Mouse (Mus musculus): ENCODE measurements around the gene Arid5b.

The Arid5b gene

DNA sequence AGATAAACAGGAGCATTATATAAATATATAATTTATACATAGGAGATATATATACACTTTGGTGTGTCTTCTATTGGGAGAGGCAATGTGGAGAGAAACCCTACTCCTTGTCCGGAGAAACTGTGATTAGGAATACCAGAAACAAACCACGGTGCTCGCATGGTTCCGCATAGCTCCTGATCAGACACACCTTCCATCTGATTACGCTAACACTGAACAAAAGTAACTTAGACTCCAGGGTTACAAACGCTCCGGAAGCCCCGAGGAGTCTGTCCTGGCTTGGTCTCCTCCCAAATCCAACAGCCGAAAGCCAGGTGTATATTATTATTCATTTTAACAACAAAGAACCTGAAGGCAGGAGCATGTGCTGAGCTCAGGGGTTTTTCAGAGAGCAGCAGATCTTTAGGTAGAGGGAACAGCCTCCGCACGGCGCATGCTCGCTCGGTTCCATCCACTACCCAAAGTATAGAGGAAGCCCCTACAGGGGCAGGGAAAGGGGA, 41.5 kb downstream of the Arid5b start:
- DNase-seq (ENCODE audit: low spot score), result no peak

DNA sequence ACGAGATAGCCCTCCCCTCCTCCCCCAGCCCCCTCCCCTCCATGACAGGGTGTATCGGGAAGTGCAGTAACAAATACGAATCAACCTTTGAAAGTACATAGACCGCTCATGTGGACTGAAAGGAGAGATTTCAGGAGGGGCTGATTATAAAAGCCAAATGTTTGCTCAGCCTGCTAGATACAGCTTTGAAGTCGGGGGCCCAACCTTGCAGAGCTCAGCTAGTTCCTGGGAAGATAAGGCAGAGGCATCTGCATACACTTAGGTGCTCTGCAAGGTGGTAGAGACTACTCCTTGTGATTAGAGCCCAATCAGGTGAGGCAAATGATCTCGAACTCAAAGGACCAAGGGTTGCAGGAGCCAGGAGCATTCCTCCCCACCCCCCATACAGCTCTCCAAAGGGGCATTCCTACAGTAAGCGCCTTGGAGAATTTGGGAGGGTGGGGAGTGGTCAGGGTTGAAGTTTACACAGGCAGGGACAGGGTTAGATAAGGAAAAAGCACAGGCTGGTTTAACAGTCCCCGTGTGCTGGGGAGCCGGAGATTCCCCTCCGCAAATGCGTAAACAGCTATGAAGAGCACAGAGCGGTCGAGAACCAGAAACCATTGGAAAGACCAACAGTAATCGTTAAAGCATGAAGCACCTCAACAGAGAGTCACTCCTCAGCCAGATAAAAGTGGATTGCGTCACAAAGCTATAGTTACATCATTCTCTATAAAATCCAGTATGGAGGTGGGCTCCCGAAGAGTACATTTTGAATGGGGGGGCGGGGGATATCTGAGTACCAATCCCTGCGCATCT, 47.0 kb downstream of the Arid5b start:
- DNase-seq (ENCODE audit: low spot score), result no peak

DNA sequence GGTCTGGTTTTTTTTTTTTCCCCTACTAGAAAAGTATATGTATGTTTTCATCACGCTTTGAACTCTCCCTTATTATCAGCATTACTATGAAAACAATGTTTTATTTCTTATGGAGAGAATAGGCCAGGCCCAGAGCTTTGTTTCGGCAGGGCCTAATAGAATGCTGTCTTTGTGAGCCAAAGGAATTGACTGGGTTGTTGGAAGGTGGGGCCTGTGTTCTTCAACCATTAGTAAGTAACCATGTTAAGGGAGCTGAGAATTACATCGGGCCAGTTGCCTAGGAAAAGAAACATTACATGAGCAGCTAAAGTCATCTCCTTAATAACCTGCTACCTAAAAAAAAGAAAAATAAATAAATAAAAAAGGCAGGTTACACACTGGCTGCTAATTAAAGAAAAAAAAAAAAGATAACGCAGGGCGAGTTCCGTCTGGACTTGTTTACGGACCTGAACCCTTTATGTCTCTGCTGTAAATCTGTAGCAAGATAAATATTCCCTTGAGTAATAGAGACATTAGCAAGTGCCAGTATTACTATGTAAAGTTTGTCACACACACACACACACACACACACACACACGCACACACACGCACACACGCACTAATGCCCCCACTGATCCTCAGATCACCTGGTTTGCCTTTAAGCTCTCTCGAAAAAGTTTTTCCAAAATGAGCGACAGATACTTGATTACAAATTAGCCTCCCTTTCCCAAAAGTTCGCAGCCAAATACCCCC, 47.7 kb downstream of the Arid5b start:
- no peak for DNase-seq (ENCODE audit: low spot score)

DNA sequence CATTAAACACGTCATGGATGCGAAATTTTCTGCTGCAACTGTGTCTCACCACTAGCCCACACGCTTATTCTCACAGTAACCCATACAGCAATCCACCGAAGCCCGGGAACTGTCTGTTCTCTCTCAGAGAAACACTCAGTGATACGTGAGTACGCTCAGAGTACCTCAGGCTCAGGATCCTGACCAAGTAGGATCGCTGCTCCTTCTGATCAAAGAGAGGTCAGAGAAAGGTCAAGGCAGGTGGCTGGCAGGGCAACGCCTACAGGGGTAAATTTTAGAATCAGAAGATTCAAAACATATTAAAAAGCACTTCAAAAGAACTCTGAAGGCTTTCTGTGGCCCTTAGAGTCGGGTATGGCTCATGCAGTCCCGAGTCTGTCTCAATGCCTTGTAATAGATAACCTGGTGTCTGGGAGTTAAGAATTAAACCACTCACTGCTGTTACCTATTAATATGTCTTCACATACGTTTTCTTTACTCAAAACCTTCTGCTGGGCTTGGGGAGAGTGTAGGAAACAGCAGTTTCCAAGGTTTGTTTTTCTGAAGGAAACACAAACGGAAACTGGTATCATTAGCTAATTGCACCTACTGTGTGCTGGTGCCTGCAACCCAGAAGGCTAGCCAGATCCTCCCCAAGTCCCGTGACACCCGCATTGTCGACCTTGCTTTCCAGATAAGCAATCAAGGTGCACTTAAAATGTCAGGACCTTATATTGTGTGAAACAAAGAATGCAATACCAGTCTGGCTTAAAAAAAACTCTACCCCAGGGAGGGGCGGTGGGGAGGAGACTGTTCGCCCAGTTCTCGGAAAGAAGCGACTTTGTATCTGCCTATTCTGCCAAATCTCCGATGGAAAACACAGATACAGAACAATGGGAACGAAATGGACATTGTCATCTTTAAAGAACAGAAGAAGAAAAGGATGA, 48.6 kb downstream of the Arid5b start:
- no peak for DNase-seq (ENCODE audit: low spot score)

DNA sequence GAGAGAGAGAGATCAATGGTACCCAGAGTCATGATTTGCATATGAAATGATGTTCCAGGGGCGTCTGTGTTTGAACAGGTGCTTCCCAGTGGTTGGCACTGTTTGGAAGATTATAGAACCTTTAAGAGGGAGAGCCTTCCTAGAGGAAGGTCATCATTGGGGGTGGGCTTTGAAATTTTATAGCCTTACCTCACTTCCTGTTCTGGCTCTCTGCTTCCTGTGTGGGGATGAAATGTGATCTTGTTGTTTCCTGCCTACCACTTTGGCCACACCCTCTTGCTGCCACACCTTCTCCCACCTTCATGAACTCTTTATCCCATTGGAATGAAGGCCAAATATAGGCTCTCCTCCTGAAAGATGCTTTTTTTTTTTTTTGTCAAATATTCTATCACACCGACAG, 55.9 kb downstream of the Arid5b start:
- no peak for DNase-seq (ENCODE audit: low spot score)

DNA sequence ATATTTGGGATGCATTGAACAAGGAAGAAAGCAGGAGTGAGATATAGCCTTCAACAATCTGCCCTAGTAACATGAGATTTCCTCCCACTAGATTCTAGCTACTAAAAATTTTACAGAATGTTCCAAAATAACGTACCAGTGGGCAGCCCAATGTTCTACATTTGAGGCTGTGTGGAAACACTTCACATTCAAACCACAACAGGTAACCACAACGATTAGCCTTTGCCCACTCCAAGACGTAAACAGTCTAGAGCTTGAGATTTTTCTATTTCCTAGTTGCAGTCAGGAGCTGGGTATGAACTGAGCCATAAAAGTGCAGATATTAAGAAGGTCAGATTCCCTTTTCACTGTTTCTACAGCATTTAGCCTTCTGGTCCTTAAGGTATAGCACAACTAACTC, 56.5 kb downstream of the Arid5b start:
- no peak for DNase-seq (ENCODE audit: low spot score)

DNA sequence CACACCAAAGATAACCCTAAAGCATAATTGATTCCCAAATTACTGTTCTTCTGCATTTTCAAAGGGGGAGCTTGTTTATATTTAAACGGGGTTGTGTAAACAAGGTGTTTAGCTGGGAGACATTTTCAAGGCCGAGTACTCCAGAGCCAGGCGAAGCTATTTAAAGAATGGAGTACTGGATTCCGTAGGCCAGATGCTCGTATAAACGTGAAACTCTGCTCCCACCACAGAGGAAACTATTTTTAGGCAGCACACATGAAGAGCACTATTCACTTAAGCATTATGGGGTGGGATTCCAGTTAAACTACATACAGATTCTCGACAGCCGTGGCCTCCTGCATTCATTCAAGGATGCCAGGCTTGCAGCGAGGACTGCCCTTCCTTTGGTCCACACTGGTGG, 59.2 kb downstream of the Arid5b start:
- DNase-seq (ENCODE audit: low spot score), result no peak

DNA sequence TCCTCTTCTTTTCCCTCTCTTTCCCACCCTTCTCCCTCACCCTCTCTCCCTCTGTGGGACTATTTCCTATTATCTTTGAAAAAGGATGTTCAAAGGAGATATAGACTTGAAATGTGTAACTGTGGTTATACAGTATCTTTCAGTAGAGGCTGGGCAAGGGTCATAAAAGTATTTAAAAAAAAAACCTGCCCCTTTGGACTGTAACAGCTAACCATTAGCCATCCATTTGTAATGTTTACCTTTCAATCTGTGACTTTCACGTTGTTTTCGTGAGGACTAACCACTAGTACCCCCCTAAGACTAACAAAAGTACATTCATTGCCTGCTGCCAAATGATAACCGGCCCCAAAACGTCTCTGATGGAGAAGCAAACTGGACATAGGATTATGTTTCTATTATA, 59.9 kb downstream of the Arid5b start:
- DNase-seq (ENCODE audit: low spot score), result no peak

DNA sequence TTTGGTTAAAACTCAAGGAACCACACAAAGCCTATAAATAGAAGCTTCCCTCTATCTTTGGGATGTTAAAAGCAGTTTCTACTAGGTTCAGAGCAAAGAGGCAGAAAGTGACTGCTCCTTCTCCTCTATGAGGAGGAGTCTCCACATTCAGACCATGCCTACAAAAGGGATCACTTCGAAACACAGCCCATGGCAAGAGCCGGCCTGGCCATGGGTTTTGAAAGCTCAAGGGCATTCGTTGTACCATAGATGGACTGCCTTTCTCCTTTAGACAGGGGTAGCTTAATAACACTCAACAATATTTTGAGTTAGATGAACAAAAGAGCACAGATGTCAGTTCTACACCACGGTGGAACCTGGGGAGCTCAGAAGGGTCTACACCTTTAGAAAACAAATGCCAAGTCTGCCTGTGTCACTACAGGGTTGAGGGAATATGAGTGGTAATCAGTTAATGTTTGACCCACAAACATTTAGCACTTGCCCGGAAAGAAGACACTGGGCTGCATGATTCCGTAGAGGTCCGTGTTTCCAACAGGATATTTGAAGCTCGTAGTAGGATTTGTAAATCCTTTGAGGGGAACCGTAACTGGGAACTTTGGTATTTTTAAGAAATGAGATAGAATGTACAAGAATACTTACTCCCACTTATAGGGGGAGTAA, 63.6 kb downstream of the Arid5b start:
- no peak for DNase-seq (ENCODE audit: low spot score)

DNA sequence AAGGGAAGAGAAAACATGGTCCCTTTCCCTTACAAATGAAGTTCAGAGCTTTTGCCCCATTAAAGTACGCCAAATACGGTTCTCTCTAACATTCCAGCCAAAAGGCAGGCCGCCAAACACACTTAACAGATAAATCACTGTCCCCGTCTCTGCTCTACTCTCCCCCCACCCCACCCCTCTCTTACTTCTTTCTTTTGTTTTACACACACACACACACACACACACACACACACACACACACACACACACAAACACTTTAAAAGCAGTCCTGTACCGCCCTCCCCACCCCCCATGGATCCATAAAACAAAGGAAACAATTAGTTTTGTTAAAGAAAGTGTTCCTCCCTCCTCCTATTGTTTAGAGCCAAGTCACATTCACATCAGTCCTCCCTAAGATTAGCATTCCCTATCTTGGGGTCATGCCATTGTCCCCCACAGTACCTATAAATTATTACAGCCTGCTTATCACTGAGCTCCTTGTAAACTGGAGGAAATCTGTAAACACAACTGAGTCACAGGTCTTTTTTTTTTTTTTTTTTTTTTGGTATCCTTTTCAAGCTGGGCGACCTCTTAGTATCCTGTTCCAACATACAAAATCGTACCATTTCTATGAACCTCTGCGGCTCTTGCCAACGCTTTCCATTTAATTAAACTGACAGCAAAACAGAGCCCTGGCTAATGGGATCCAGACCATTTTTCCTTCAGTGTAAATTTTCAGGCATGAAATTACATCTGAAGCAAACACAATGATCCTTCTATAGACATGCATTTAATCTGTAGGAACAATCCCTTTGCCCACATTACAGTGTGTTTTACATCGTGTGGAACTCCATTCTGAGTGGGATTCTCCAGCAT, 66.3 kb downstream of the Arid5b start:
- DNase-seq (ENCODE audit: low spot score), result peak; percentile 42

DNA sequence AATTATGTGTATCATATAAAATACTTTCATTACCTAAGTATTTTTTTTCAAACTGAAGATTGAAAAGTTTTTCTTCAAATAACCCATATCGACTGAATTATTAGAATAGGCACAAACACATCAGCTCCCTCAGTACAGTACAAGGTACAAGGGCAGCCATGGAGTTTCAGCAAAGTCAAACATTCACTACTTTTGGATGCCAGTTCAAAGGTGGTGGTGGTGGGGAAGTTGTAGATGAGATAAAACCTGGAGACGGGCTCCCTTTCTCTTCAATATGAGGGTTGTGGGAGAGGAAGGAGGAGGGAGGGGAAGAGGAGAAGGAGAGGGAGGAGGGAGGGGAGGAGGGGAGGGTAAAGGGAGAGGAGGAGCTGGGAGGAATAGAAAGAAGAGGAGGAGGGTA, 67.0 kb downstream of the Arid5b start:
- DNase-seq (ENCODE audit: low spot score), result no peak

DNA sequence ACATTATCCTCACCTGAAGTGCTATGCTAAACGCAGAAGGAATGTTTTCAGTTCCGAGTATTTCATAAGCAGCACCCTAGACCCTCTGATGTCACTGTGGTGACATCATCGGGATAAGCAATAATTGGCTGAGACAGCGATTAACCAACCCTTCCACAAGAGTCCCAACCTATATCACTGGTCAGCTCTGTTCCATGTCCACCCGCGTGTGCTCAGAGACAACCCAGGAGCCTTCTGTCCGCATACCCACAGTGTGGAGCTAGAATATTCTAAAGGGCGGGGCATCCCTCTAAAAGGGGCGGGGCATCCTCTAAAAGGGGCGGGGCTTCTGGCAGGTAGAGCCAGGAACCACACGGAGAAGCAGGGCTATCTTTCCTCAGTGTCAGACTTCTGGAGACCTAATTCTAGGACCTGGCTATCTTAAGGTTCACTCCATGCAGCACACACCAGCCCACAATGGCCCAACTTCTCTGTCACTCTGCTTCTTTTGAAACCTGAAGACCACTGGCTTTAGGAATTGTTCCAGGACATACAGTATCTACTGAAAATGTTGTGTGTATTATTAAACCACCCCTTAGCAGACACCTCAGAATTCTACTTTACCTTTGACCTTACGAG, 68.4 kb downstream of the Arid5b start:
- no peak for DNase-seq (ENCODE audit: low spot score)

DNA sequence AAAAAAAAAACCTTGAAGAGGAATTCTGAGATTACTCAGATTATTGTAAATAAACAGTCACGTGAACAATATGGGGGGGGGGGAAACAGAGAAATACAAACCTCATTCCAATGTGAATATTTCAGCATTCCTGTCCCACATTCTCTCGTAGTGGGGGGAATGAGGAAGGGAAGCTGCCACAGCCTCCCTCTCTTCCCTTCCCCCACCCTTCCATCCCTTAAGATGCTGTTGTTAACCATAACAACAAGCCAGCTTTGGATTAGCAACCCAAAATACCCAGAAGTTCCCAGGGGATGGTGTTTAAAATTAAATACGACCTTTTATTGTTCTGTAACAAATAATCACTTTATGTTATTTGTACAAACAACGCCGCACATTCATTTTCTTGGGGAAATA, 69.9 kb downstream of the Arid5b start:
- DNase-seq (ENCODE audit: low spot score), result no peak

DNA sequence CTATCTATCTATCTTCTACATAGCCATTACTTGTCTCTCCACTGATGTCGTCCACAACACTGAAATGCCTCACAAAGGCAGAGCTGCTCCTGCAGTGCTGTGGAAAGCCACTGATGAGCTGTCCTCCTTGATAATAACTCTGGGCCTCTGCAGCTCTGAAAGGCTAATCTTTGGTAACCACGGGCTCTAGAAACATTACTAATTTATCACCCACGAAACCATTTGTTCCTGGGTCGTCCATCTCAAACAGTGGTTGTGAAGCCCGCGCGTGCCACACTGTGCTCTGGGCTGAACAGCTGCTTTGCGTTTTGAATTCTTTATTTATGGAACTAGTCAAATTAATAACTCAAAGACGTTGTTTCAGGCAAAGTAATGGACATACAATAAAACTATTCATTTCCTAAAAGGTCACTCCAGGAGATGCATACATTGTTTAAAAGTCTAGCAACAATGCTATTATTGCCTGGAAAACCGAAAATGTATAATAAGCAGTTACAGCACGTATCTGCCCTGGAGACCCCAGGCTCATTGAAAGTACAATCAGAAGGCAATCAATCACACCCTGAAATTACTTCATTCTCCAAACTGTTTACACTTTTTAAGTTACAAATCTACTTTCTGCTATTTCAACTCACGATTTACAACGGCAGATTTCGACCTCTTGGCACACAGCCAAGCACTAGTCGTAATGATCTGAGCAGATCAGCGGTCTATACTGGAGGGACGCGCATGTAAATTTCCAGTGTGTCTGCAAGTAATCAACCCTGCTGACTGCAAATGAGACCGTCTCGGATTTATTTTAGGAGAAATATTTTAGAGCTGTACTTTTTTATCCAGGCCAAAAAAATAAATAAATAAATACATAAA, 70.5 kb downstream of the Arid5b start:
- no peak for DNase-seq (ENCODE audit: low spot score)

DNA sequence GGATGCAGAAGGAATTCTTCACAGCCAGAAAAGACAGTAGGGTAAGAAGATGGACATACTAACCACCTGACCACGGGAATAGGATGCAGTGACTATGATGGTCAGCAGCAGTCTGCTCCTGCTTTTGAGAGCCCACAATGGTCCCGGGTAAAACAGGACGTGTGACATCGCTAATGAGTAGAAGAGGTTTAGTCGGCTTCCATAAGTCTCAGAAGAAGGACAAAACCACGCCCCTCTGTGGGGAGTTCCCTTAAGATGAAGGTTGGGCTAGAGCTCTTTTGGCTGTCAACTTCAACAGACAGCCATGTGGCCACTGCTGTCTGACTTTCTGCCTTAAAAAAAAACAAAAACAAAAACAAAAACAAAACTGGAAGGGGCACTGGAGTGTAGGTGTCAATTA, 74.1 kb downstream of the Arid5b start:
- no peak for DNase-seq (ENCODE audit: low spot score)

DNA sequence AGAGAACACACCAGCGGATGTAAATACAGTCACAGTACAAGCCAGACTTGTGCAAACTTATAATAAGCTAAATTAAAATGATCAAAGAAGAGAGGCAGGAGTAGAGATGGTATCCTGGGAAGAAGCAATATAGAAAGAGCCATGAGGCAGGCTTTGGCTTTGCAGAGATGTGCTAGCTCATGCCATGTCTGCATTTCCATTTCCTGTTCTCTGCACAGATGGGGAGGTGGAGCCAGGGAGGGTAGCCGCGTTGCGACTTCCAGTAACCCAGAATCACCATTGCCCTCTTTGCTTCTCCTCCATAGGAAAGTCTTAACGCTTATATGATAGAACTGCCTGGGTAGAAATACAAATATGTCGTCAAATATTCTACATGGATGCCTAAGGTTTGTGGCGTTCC, 74.7 kb downstream of the Arid5b start:
- DNase-seq (ENCODE audit: low spot score), result no peak

DNA sequence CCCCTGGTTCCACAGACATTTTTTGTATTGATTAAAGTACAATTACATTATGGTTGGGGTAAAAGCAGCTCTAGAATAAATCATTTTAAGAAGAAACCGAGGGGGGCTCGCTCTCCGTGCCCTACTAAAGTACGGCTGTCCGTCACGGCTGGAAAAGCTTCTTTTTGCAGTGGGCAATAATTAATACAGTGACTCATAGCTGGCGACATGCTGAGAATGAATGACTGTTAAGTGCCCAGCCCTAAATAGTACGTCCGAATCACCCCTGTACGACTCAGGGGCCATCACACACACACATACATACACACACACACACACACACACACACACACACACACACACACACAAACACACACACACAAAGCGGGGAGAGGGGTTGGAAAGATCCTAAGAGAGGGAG, 75.2 kb downstream of the Arid5b start:
- DNase-seq (ENCODE audit: low spot score), result no peak

DNA sequence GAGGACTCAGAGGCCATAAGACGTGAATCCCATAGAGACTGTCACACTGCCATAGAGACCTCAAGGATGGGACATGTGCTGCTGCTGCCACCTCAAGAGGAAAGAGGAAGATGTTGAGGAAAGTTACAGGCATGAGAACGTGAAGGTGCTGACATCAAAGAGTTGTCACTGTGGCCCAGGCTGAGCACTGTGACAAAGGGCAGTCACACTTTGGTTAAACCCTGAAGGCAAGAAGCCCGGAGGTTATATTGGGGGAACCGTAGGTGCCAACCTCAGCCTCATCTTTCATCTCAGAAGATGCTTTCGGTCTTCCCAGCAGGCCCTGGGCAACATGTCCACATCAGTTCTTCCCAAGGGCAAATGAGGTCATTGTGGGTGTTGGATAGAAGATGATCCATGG, 79.1 kb downstream of the Arid5b start:
- no peak for DNase-seq (ENCODE audit: low spot score)

DNA sequence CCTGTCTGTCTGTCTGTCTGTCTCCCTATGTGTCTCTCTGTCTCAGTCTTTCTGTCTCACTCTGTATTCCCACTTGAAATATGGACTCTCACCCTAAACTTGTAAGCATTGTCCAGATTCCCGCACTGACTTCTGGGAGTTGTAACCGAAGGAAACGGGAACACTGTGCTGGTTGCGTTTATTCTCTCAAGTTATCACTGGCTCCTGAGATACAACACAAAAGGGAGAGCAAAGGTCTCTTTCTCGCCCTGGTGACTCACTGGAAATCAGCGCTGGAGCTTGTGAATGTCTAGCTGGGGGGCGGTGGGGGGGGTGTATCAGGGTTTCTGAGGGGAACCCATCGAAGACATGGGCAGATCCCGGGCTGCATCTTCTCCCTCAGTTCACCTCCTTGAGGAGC, 82.2 kb downstream of the Arid5b start:
- DNase-seq (ENCODE audit: low spot score), result no peak

DNA sequence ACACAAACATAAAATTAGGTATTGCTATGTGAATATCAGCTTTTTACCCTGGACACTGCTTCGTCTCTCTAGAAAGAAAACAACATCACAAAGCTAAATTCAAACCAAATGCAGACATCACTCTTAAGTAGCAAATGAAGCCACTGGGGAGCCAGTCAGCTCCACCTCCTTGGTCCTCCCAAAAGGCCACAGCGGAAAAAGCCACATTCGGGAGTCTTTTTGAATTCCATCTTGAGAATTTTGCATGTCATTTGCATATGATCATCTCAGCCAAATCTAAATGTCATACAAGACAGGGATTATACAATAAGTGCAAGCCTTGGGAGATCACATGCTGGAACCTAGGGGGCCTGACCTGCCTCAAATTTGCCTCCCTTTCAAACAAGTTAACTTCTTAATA, 85.0 kb downstream of the Arid5b start:
- no peak for DNase-seq (ENCODE audit: low spot score)

Measured in ovary, postnatal 36 days (tissue).